Mouse (Mus musculus): ENCODE data around the gene Lrrc46. TPM values are rescaled to one million over a fixed set of nuclear protein-coding genes. Genes with fewer than 3 reads are reported as not detected.
A peak's percentile ranks its signal among the peaks of the same experiment; 100 is the strongest.

The Lrrc46 gene
- polyA plus RNA-seq, 1 experiment from 2014 or later, result 1.4 TPM

- peak; percentile 73 for DNase-seq (ENCODE audit: low spot score)
- no peak for ATAC-seq (ENCODE audit: insufficient number of reproducible peaks, low FRiP score, low TSS enrichment, low read depth)
- Histone ChIP-seq H3K36me3 (ENCODE audit: control insufficient read depth, insufficient read depth, low read length) (no peaks in the 10 kb centered on the region), H3K9me3 (ENCODE audit: control insufficient read depth, low read length) (no peaks in the 10 kb centered on the region), H3K9ac (ENCODE audit: low read length) (no peak overlapping the region), H3K4me2 (ENCODE audit: low read depth, severe bottlenecking) (no peak overlapping the region), H3K4me3 (ENCODE audit: low read depth, low read length) (no peak overlapping the region), H3K4me1 (ENCODE audit: control insufficient read depth, insufficient read depth, low read length) (no peaks in the 10 kb centered on the region), H3K27ac (replicated peaks; ENCODE audit: low read depth, low read length) (no peak overlapping the region), H3K27me3 (ENCODE audit: control insufficient read depth, insufficient read depth, low read length) (no peaks in the 10 kb centered on the region)
- WGBS, result 33% methylated on average over 3 of the region's 3 CpGs
Measured at GRCm38 (mm10) chr11:97072533-97072932, 31.3 kb upstream of the Lrrc46 start.

GRCm38 (mm10) chr11:97071129-97071528 lies 29.9 kb upstream of the Lrrc46 start:
- Histone ChIP-seq H3K36me3 (ENCODE audit: control insufficient read depth, insufficient read depth, low read length) (no peaks in the 10 kb centered on the region), H3K4me1 (ENCODE audit: control insufficient read depth, insufficient read depth, low read length) (no peaks in the 10 kb centered on the region), H3K9ac (ENCODE audit: low read length) (no peak overlapping the region), H3K9me3 (ENCODE audit: control insufficient read depth, low read length) (no peaks in the 10 kb centered on the region), H3K4me2 (ENCODE audit: low read depth, severe bottlenecking) (no peak overlapping the region), H3K27ac (replicated peaks; ENCODE audit: low read depth, low read length) (no peak overlapping the region), H3K27me3 (ENCODE audit: control insufficient read depth, insufficient read depth, low read length) (no peaks in the 10 kb centered on the region), H3K4me3 (ENCODE audit: low read depth, low read length) (no peak overlapping the region)
- WGBS, result 52% methylated on average over 1 of the region's 1 CpGs
- DNase-seq (ENCODE audit: low spot score) (no peak), ATAC-seq (ENCODE audit: insufficient number of reproducible peaks, low FRiP score, low TSS enrichment, low read depth) (no peak)

GRCm38 (mm10) chr11:97069770-97070169 lies 28.6 kb upstream of the Lrrc46 start:
- H3K27me3 ChIP-seq (ENCODE audit: control insufficient read depth, insufficient read depth, low read length), result no peaks in the 10 kb centered on the region
- 85% methylated on average over 2 of the region's 2 CpGs for WGBS
- H3K9me3 ChIP-seq (ENCODE audit: control insufficient read depth, low read length), result no peaks in the 10 kb centered on the region
- H3K9ac ChIP-seq (ENCODE audit: low read length), result no peak overlapping the region
- no peak overlapping the region for H3K4me3 ChIP-seq (ENCODE audit: low read depth, low read length)
- no peaks in the 10 kb centered on the region for H3K4me1 ChIP-seq (ENCODE audit: control insufficient read depth, insufficient read depth, low read length)
- H3K27ac ChIP-seq (replicated peaks; ENCODE audit: low read depth, low read length), result no peak overlapping the region
- no peaks in the 10 kb centered on the region for H3K36me3 ChIP-seq (ENCODE audit: control insufficient read depth, insufficient read depth, low read length)
- no peak for ATAC-seq (ENCODE audit: insufficient number of reproducible peaks, low FRiP score, low TSS enrichment, low read depth)
- H3K4me2 ChIP-seq (ENCODE audit: low read depth, severe bottlenecking), result no peak overlapping the region
- no peak for DNase-seq (ENCODE audit: low spot score)

GRCm38 (mm10) chr11:97069333-97069732 lies 28.1 kb upstream of the Lrrc46 start:
- DNase-seq (ENCODE audit: low spot score), result no peak
- 47% methylated on average over 1 of the region's 1 CpGs for WGBS
- no peak overlapping the region for H3K27ac ChIP-seq (replicated peaks; ENCODE audit: low read depth, low read length)

GRCm38 (mm10) chr11:97066656-97067360 lies 25.6 kb upstream of the Lrrc46 start:
- no peaks in the 10 kb centered on the region; the same call in 1 of the 2 replicates for H3K36me3 ChIP-seq (ENCODE audit: control insufficient read depth, insufficient read depth, low read length)
- H3K9me3 ChIP-seq (ENCODE audit: control insufficient read depth, low read length), result no peaks in the 10 kb centered on the region
- WGBS, result 40% methylated on average over 22 of the region's 22 CpGs
- no peak overlapping the region for H3K9ac ChIP-seq (ENCODE audit: low read length)
- peak; percentile 35 for DNase-seq (ENCODE audit: low spot score)
- no peaks in the 10 kb centered on the region for H3K27me3 ChIP-seq (ENCODE audit: control insufficient read depth, insufficient read depth, low read length)
- ATAC-seq (ENCODE audit: insufficient number of reproducible peaks, low FRiP score, low TSS enrichment, low read depth), result no peak
- no peak overlapping the region for H3K27ac ChIP-seq (replicated peaks; ENCODE audit: low read depth, low read length)
- H3K4me3 ChIP-seq (ENCODE audit: low read depth, low read length), result no peak overlapping the region
- H3K4me1 ChIP-seq (ENCODE audit: control insufficient read depth, insufficient read depth, low read length), result no peaks in the 10 kb centered on the region
- H3K4me2 ChIP-seq (ENCODE audit: low read depth, severe bottlenecking), result no peak overlapping the region

More at GRCm38 (mm10) chr11:97069333-97069732, 28.1 kb upstream of the Lrrc46 start:
- Histone ChIP-seq H3K9ac (ENCODE audit: low read length) (no peak overlapping the region), H3K27me3 (ENCODE audit: control insufficient read depth, insufficient read depth, low read length) (no peaks in the 10 kb centered on the region), H3K4me2 (ENCODE audit: low read depth, severe bottlenecking) (no peak overlapping the region), H3K36me3 (ENCODE audit: control insufficient read depth, insufficient read depth, low read length) (no peaks in the 10 kb centered on the region), H3K4me3 (ENCODE audit: low read depth, low read length) (no peak overlapping the region), H3K9me3 (ENCODE audit: control insufficient read depth, low read length) (no peaks in the 10 kb centered on the region), H3K4me1 (ENCODE audit: control insufficient read depth, insufficient read depth, low read length) (no peaks in the 10 kb centered on the region)
- ATAC-seq (ENCODE audit: insufficient number of reproducible peaks, low FRiP score, low TSS enrichment, low read depth), result no peak

- Histone ChIP-seq H3K36me3 (ENCODE audit: control insufficient read depth, insufficient read depth, low read length) (no peaks in the 10 kb centered on the region; the same call in 1 of the 2 replicates), H3K4me3 (ENCODE audit: low read depth, low read length) (no peak overlapping the region), H3K27ac (replicated peaks; ENCODE audit: low read depth, low read length) (no peak overlapping the region), H3K4me2 (ENCODE audit: low read depth, severe bottlenecking) (no peak overlapping the region), H3K9me3 (ENCODE audit: control insufficient read depth, low read length) (no peaks in the 10 kb centered on the region), H3K27me3 (ENCODE audit: control insufficient read depth, insufficient read depth, low read length) (no peaks in the 10 kb centered on the region), H3K9ac (ENCODE audit: low read length) (no peak overlapping the region), H3K4me1 (ENCODE audit: control insufficient read depth, insufficient read depth, low read length) (no peaks in the 10 kb centered on the region)
- ATAC-seq (ENCODE audit: insufficient number of reproducible peaks, low FRiP score, low TSS enrichment, low read depth), result no peak
- 85% methylated on average over 12 of the region's 12 CpGs for WGBS
- DNase-seq (ENCODE audit: low spot score), result no peak
Measured at GRCm38 (mm10) chr11:97065538-97066295, 24.5 kb upstream of the Lrrc46 start.

GRCm38 (mm10) chr11:97063921-97064295 lies 22.7 kb upstream of the Lrrc46 start:
- DNase-seq (ENCODE audit: low spot score) (no peak), ATAC-seq (ENCODE audit: insufficient number of reproducible peaks, low FRiP score, low TSS enrichment, low read depth) (no peak)
- WGBS, result 90% methylated on average over 3 of the region's 3 CpGs
- H3K4me3 ChIP-seq (ENCODE audit: low read depth, low read length), result no peak overlapping the region
- no peak overlapping the region for H3K9ac ChIP-seq (ENCODE audit: low read length)
- peaks cover 2% of the 10 kb centered on the region; the same call in 1 of the 2 replicates for H3K36me3 ChIP-seq (ENCODE audit: control insufficient read depth, insufficient read depth, low read length)
- no peak overlapping the region for H3K27ac ChIP-seq (replicated peaks; ENCODE audit: low read depth, low read length)
- H3K4me2 ChIP-seq (ENCODE audit: low read depth, severe bottlenecking), result no peak overlapping the region
- H3K9me3 ChIP-seq (ENCODE audit: control insufficient read depth, low read length), result no peaks in the 10 kb centered on the region
- no peaks in the 10 kb centered on the region for H3K27me3 ChIP-seq (ENCODE audit: control insufficient read depth, insufficient read depth, low read length)
- no peaks in the 10 kb centered on the region for H3K4me1 ChIP-seq (ENCODE audit: control insufficient read depth, insufficient read depth, low read length)

GRCm38 (mm10) chr11:97063274-97063920 lies 22.2 kb upstream of the Lrrc46 start:
- no peak for DNase-seq (ENCODE audit: low spot score)
- Histone ChIP-seq H3K9ac (ENCODE audit: low read length) (no peak overlapping the region), H3K9me3 (ENCODE audit: control insufficient read depth, low read length) (no peaks in the 10 kb centered on the region), H3K4me2 (ENCODE audit: low read depth, severe bottlenecking) (no peak overlapping the region), H3K4me1 (ENCODE audit: control insufficient read depth, insufficient read depth, low read length) (no peaks in the 10 kb centered on the region), H3K27me3 (ENCODE audit: control insufficient read depth, insufficient read depth, low read length) (no peaks in the 10 kb centered on the region), H3K36me3 (ENCODE audit: control insufficient read depth, insufficient read depth, low read length) (peaks cover 2% of the 10 kb centered on the region; the same call in 1 of the 2 replicates), H3K27ac (replicated peaks; ENCODE audit: low read depth, low read length) (no peak overlapping the region; the same call in 1 of the 2 replicates), H3K4me3 (ENCODE audit: low read depth, low read length) (no peak overlapping the region)
- no peak for ATAC-seq (ENCODE audit: insufficient number of reproducible peaks, low FRiP score, low TSS enrichment, low read depth)
- 76% methylated on average over 9 of the region's 9 CpGs for WGBS
